Mouse (Mus musculus): Measurements from ENCODE around the gene Pou2af1.

DNA sequence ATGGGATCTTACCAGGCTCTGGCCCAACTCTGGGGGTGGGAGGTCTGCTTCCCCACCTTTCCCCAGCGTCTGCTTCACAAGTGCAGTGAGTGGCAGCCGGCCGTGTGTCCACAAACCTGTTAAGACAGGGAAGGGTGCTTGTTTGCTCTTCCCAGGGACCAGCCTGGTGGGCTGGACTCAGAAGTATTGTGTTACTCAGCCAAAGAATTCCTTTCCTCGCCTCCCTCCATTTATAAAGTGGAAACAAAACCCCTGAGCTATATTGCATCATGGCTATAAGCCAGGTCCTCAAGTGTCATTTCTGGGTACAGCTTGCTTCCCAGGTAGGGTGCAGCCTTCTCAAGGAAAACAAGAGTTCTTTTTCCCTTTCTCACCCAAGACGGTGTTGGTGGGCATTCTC, 44.8 kb upstream of the Pou2af1 start:
- TF ChIP-seq POLR2A (IDR thresholded peaks at IDR 0.05; ENCODE audit: borderline replicate concordance, control insufficient read depth, low read depth, low read length) (no peak), CTCF (IDR thresholded peaks at IDR 0.05; ENCODE audit: control insufficient read depth, insufficient read depth, low read length) (no peak)

Data from bone marrow, adult 2 months (tissue).